Mouse (Mus musculus): ENCODE results near the gene Trpm6. TPM values are rescaled to one million over a fixed set of nuclear protein-coding genes. Genes with fewer than 3 reads are reported as not detected.
"Not testable (repeated sequence)": the region's sequence is repeated elsewhere in the genome, so short reads cannot be mapped to it uniquely, and the experiment has no call there.

The Trpm6 gene
- 0.33 and 0.61 TPM in 2 replicates for polyA plus RNA-seq (2014; fragmentation: Nextera tagmentation; extraction: Ambion mirVana)

DNA sequence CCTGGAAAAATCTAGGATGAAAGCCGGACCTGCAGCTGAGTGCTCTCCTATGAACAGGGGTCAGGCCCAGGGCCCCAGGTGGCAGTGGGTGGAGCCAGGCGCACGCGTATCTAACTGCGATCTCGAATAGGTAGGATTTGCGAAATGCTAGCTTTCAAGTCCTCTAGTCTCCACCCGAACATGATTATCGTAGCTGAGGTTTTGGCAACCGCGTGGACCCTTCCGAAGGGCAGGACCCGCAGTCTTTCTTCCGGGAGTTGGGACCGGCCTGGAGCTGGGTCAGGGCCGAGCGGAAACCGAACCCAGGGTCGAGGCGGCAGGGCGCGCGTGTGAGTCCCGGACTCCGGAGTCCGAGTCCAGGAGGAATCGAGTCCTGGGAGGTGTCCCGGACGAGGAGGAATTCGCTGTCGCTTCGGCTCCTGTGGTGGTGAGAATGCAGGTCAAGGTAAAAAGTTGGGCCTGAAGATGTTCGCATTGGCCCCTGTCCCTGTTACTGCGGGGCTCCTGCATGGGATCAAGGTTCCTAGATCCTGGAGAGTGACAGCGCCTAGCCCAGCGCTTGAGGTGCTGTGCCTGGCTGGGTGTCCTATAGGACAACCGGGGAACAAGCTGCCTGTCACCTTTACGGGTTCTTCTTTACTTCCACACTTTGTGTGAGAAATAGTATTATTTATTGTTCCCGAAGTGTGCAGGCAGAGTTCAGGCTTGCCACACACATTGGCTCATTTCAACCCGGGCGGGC is at the start of gene Trpm6:
TSS of gene Trpm6 (plus strand) at position 386 of the 742 bp plus-strand sequence.
- no peak; the same call in 1 of the 2 replicates for ATAC-seq (ENCODE audit: low FRiP score, low TSS enrichment)
- WGBS: 4% methylated on average over 41 of the region's 41 CpGs
- peak within 1 kb of the TSS; percentile 40 for H3K4me3 ChIP-seq (ENCODE audit: low read length)
- H3K9ac ChIP-seq (ENCODE audit: low read depth, low read length): peak within 1 kb of the TSS; percentile 40
- H3K36me3 ChIP-seq (ENCODE audit: control insufficient read depth, insufficient read depth, low read length): no peaks in the 10 kb centered on the region
- no peak within 1 kb of the TSS for H3K27ac ChIP-seq (ENCODE audit: low read depth, low read length)
- no peaks in the 10 kb centered on the region for H3K27me3 ChIP-seq (ENCODE audit: control insufficient read depth, insufficient read depth, low read length)
- H3K4me1 ChIP-seq (ENCODE audit: control insufficient read depth, insufficient read depth, low read length): 0 out of 2 replicates have a peak, but pooled peaks cover 3% of the 10 kb centered on the region
- peak within 1 kb of the TSS; percentile 71 for H3K4me2 ChIP-seq (replicated peaks; ENCODE audit: low read depth, low read length)
- H3K9me3 ChIP-seq (ENCODE audit: control insufficient read depth, low read length): no peaks in the 10 kb centered on the region

DNA sequence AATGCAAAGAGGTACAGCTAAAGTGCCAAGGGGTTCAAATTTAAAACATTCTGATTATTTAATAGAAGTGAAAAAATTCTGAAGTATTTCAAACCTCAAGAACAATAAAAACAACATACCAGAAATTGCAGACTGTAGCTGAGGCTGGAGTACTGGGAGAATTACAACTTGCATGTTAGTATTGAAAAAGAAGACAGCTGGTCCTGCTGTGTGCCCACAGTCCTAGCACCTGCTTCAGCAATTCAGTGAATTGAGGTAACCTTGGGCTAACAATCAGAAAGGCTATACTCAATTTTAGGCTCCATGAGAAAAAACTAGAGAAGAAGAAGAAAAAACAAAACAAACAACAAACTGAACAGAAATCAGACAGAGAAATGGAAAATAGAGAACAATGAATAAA is 41.7 kb upstream of the Trpm6 start:
- no peaks in the 10 kb centered on the region for H3K4me1 ChIP-seq (ENCODE audit: control insufficient read depth, insufficient read depth, low read length)
- no peaks in the 10 kb centered on the region for H3K9me3 ChIP-seq (ENCODE audit: control insufficient read depth, low read length)
- no peak overlapping the region for H3K4me3 ChIP-seq (ENCODE audit: low read length)
- H3K9ac ChIP-seq (ENCODE audit: low read depth, low read length): no peak overlapping the region
- H3K27me3 ChIP-seq (ENCODE audit: control insufficient read depth, insufficient read depth, low read length): no peaks in the 10 kb centered on the region
- no peak overlapping the region for H3K4me2 ChIP-seq (replicated peaks; ENCODE audit: low read depth, low read length)
- no peaks in the 10 kb centered on the region for H3K36me3 ChIP-seq (ENCODE audit: control insufficient read depth, insufficient read depth, low read length)
- no peak for ATAC-seq (ENCODE audit: low FRiP score, low TSS enrichment)
- no peak overlapping the region for H3K27ac ChIP-seq (ENCODE audit: low read depth, low read length)

GRCm38 (mm10) chr19:18710903-18711302 is 38.9 kb upstream of the Trpm6 start:
- H3K4me3 ChIP-seq (ENCODE audit: low read length): no peak overlapping the region
- H3K27ac ChIP-seq (ENCODE audit: low read depth, low read length): no peak overlapping the region
- H3K4me2 ChIP-seq (replicated peaks; ENCODE audit: low read depth, low read length): no peak overlapping the region
- no peak for ATAC-seq (ENCODE audit: low FRiP score, low TSS enrichment)
- H3K9ac ChIP-seq (ENCODE audit: low read depth, low read length): no peak overlapping the region
- no peaks in the 10 kb centered on the region for H3K36me3 ChIP-seq (ENCODE audit: control insufficient read depth, insufficient read depth, low read length)
- WGBS: 87% methylated on average over 6 of the region's 6 CpGs
- no peaks in the 10 kb centered on the region for H3K27me3 ChIP-seq (ENCODE audit: control insufficient read depth, insufficient read depth, low read length)
- H3K4me1 ChIP-seq (ENCODE audit: control insufficient read depth, insufficient read depth, low read length): peaks cover 18% of the 10 kb centered on the region; the same call in 1 of the 2 replicates
- no peaks in the 10 kb centered on the region for H3K9me3 ChIP-seq (ENCODE audit: control insufficient read depth, low read length)

DNA sequence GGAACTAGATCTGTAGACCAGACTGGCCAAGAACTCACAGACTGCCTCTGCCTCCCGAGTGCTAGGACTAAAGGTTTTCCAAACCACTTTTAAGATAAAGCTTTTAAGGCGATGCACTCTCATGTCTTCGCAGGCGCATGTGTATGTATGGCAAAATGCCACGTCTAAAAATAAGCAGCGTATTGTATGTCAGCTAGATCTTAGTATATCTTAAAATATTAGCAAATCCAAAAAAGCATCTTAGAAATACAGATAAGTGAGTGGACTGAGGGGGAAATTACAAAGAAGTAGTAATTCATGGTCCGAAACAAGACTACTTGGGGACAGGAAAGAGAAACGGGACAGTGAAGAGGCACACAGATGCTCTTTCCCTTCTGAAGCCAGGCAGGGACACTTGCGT is 38.2 kb upstream of the Trpm6 start:
- no peak for ATAC-seq (ENCODE audit: low FRiP score, low TSS enrichment)
- 90% methylated on average over 9 of the region's 9 CpGs for WGBS

DNA sequence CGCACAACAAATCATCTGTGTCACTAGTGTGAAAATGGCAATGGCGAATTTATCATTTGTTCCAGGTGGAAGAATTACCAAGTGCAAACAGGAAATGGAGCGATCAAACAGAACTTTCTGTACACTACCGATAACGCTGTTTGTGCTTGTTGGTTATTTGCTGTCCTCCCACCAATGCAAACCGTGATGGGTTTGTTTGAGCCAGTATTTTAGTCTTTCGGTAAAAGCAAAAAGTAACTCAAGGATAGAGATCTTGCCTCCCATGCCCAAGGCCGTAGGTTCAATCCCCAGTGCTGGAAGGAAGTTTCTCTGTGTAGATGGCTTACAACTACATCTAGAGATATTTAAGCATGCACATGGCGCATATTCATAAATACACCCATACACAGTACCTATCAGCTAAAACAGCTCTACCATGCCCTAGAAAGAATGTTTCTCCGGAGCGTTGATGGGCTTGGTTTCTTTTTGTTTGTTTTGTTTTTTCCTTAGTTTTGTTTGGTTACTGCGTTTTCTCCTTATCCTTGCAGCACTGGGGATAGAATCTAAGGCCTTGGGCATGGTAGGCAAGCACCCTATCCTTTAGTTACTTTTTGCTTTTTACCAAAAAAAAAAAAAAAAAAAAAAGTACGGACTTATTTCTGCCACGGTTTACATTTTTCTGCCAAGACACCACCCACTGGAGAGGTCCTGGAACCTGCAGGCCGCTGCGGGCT is 37.5 kb upstream of the Trpm6 start:
- H3K36me3 ChIP-seq (ENCODE audit: control insufficient read depth, insufficient read depth, low read length): no peaks in the 10 kb centered on the region
- no peaks in the 10 kb centered on the region for H3K27me3 ChIP-seq (ENCODE audit: control insufficient read depth, insufficient read depth, low read length)
- peaks cover 18% of the 10 kb centered on the region; the same call in 1 of the 2 replicates for H3K4me1 ChIP-seq (ENCODE audit: control insufficient read depth, insufficient read depth, low read length)
- WGBS: 57% methylated on average over 16 of the region's 16 CpGs
- no peaks in the 10 kb centered on the region for H3K9me3 ChIP-seq (ENCODE audit: control insufficient read depth, low read length)
- H3K9ac ChIP-seq (ENCODE audit: low read depth, low read length): peak overlapping the region; percentile 87
- ATAC-seq (ENCODE audit: low FRiP score, low TSS enrichment): no peak
- peak overlapping the region; percentile 84 for H3K4me3 ChIP-seq (ENCODE audit: low read length)
- peak overlapping the region; percentile 50 for H3K4me2 ChIP-seq (replicated peaks; ENCODE audit: low read depth, low read length)
- peak overlapping the region; percentile 94 for H3K27ac ChIP-seq (ENCODE audit: low read depth, low read length)

More for the DNA sequence above, 38.2 kb upstream of the Trpm6 start:
- no peaks in the 10 kb centered on the region for H3K36me3 ChIP-seq (ENCODE audit: control insufficient read depth, insufficient read depth, low read length)
- H3K4me2 ChIP-seq (replicated peaks; ENCODE audit: low read depth, low read length): no peak overlapping the region
- no peak overlapping the region; the same call in 1 of the 2 replicates for H3K27ac ChIP-seq (ENCODE audit: low read depth, low read length)
- H3K4me1 ChIP-seq (ENCODE audit: control insufficient read depth, insufficient read depth, low read length): peaks cover 18% of the 10 kb centered on the region; the same call in 1 of the 2 replicates
- no peak overlapping the region for H3K9ac ChIP-seq (ENCODE audit: low read depth, low read length)
- H3K27me3 ChIP-seq (ENCODE audit: control insufficient read depth, insufficient read depth, low read length): no peaks in the 10 kb centered on the region
- H3K4me3 ChIP-seq (ENCODE audit: low read length): no peak overlapping the region
- H3K9me3 ChIP-seq (ENCODE audit: control insufficient read depth, low read length): no peaks in the 10 kb centered on the region

- 0% methylated on average over 43 of the region's 49 CpGs for WGBS
- Histone ChIP-seq H3K4me2 (replicated peaks; ENCODE audit: low read depth, low read length) (peak within 1 kb of the TSS; percentile 63), H3K27me3 (ENCODE audit: control insufficient read depth, insufficient read depth, low read length) (no peaks in the 10 kb centered on the region), H3K4me3 (ENCODE audit: low read length) (peak within 1 kb of the TSS; percentile 84), H3K4me1 (ENCODE audit: control insufficient read depth, insufficient read depth, low read length) (peaks cover 18% of the 10 kb centered on the region; the same call in 1 of the 2 replicates), H3K9ac (ENCODE audit: low read depth, low read length) (peak within 1 kb of the TSS; percentile 87), H3K27ac (ENCODE audit: low read depth, low read length) (peak within 1 kb of the TSS; percentile 94), H3K9me3 (ENCODE audit: control insufficient read depth, low read length) (no peaks in the 10 kb centered on the region), H3K36me3 (ENCODE audit: control insufficient read depth, insufficient read depth, low read length) (peaks cover under 1% of the 10 kb centered on the region; the same call in 1 of the 2 replicates)
- peak; percentile 98 for ATAC-seq (ENCODE audit: low FRiP score, low TSS enrichment)
Measured at GRCm38 (mm10) chr19:18712866-18713300, 36.9 kb upstream of the Trpm6 start, which contains the start of gene D030056L22Rik. TSS of gene D030056L22Rik (plus strand) at chr19:18713193.

- peak overlapping the region; percentile 84 for H3K4me3 ChIP-seq (ENCODE audit: low read length)
- peak; percentile 75 for ATAC-seq (ENCODE audit: low FRiP score, low TSS enrichment)
- peak overlapping the region; percentile 63 for H3K4me2 ChIP-seq (replicated peaks; ENCODE audit: low read depth, low read length)
- H3K36me3 ChIP-seq (ENCODE audit: control insufficient read depth, insufficient read depth, low read length); H3K9me3 ChIP-seq (ENCODE audit: control insufficient read depth, low read length); H3K27me3 ChIP-seq (ENCODE audit: control insufficient read depth, insufficient read depth, low read length): not testable (repeated sequence)
- peaks cover 18% of the 10 kb centered on the region; the same call in 1 of the 2 replicates for H3K4me1 ChIP-seq (ENCODE audit: control insufficient read depth, insufficient read depth, low read length)
- H3K9ac ChIP-seq (ENCODE audit: low read depth, low read length): peak overlapping the region; percentile 87
- under 1% methylated on average over 39 of the region's 46 CpGs for WGBS
- H3K27ac ChIP-seq (ENCODE audit: low read depth, low read length): peak overlapping the region; percentile 62; the same call in 1 of the 2 replicates
Measured at GRCm38 (mm10) chr19:18713357-18713756, 36.4 kb upstream of the Trpm6 start.

DNA sequence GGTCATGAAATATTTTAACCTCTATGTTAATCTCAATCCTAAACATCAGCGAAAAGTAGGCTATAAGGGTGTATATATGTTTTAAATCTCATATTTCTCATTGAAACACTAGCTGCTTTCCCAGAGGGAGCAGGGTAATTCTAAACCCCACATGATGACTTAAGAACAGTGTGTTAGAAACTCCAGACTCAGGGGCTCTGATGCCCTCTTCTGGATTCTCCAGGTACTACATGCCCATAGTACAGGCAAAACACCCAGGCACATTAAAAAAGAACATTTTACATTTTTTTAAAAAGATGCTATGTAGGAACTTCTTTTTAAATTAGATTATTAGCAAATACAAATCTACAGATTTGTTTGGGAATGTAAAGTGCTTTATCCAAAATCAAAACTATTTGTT is 33.4 kb upstream of the Trpm6 start:
- H3K4me2 ChIP-seq (replicated peaks; ENCODE audit: low read depth, low read length): no peak overlapping the region
- 30% methylated on average over 1 of the region's 1 CpGs for WGBS
- peaks cover 18% of the 10 kb centered on the region; the same call in 1 of the 2 replicates for H3K4me1 ChIP-seq (ENCODE audit: control insufficient read depth, insufficient read depth, low read length)
- H3K4me3 ChIP-seq (ENCODE audit: low read length): no peak overlapping the region
- no peak overlapping the region for H3K27ac ChIP-seq (ENCODE audit: low read depth, low read length)
- H3K9ac ChIP-seq (ENCODE audit: low read depth, low read length): no peak overlapping the region
- ATAC-seq (ENCODE audit: low FRiP score, low TSS enrichment): no peak
- no peaks in the 10 kb centered on the region for H3K9me3 ChIP-seq (ENCODE audit: control insufficient read depth, low read length)
- H3K27me3 ChIP-seq (ENCODE audit: control insufficient read depth, insufficient read depth, low read length): no peaks in the 10 kb centered on the region
- H3K36me3 ChIP-seq (ENCODE audit: control insufficient read depth, insufficient read depth, low read length): peaks cover 12% of the 10 kb centered on the region

Data from kidney, embryonic 14.5 days (tissue).